8 mouse cellular contexts compared by ENCODE assay signal in the genomic region with DNA sequence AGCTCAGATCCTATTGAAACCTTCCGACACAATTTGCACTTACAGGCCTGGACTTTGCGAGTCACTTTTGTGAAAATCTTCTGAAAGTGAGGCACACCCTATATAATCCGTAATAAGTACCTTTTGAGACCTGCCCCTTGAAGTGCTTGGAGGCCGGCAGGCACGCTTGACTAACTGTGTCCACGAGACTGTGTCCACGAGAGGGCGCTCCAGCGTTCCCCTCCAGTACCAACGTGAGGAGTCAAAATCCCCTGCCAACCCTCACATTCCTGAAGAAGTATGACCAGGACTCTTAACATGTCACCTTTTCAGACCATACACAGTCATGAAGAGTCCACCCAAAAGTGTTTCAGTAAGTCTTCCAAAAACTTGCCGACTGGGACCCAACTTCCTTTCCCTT. TPM values are rescaled to one million over a fixed set of nuclear protein-coding genes. Genes with fewer than 3 reads are reported as not detected.
DNase-seq lines count a peak whose midpoint lies in the region; ATAC-seq and TF ChIP-seq lines count a peak whose summit lies in the region.

No protein-coding gene starts in this region.

- no peaks in the 10 kb centered on the region for H3K36me3 ChIP-seq in hindbrain, postnatal 0 days (ENCODE audit: insufficient read depth, low read length)

- no peak overlapping the region for H3K27ac ChIP-seq in hindbrain, postnatal 0 days

- TF ChIP-seq CTCF in hindbrain, postnatal 0 days (IDR thresholded peaks at IDR 0.05; ENCODE audit: low read depth) = peak; percentile 94

- no peak overlapping the region for H3K4me3 ChIP-seq in hindbrain, postnatal 0 days (ENCODE audit: low read length)

- no peaks in the 10 kb centered on the region for H3K9me3 ChIP-seq in hindbrain, postnatal 0 days (ENCODE audit: low read length)

- WGBS in hindbrain, postnatal 0 days = under 1% methylated on average over 11 of the region's 11 CpGs

- H3K27me3 ChIP-seq in hindbrain, postnatal 0 days (ENCODE audit: insufficient read depth, low read length) = no peaks in the 10 kb centered on the region

- peak overlapping the region; percentile 93 for H3K4me2 ChIP-seq in hindbrain, postnatal 0 days (ENCODE audit: low read depth, low read length)

- ATAC-seq in common myeloid progenitor, adult 5-6 weeks (replicated peaks; ENCODE audit: low read depth, poor library complexity, severe bottlenecking) = peak; percentile 67
- no peak for ATAC-seq in hindbrain, postnatal 0 days
- ATAC-seq in megakaryocyte progenitor cell, adult 5-6 weeks (replicated peaks; ENCODE audit: poor library complexity) = peak; percentile 76

- H3K9ac ChIP-seq in hindbrain, postnatal 0 days (replicated peaks; ENCODE audit: low read length) = no peak overlapping the region

- 0 out of 2 replicates have a peak, but pooled peaks cover 2% of the 10 kb centered on the region for H3K4me1 ChIP-seq in hindbrain, postnatal 0 days (ENCODE audit: insufficient read depth, low read length)

- DNase-seq in adipocyte (ENCODE audit: low spot score) = peak; percentile 49
- DNase-seq in gastrocnemius, postnatal 10 days = peak; percentile 94
- DNase-seq in hindbrain, postnatal 0 days (ENCODE audit: low spot score) = peak; percentile 95
- DNase-seq in left cerebral cortex, adult 11 months (ENCODE audit: low spot score) = peak; percentile 76
- peak; percentile 98 for DNase-seq in right cerebral cortex, postnatal 14 days
- DNase-seq in urinary bladder, postnatal 4 days (ENCODE audit: low spot score in 2 of 2) = peak; percentile 71 to 89

RNA-seq across cellular contexts. Expression of gene Mtcl1, which starts 1.6 kb away (rescaled TPM):
- total RNA-seq in common myeloid progenitor, adult 5-6 weeks (2017) = not detected in 2 replicates
- total RNA-seq in gastrocnemius, postnatal 10 days (2021) = 10 to 100 TPM in 1 of 2 experiments, 1 to 10 TPM in 1; 9.3 to 13.1 TPM
- total RNA-seq in hindbrain, postnatal 0 days (2014; rRNA removed) = 27.0 and 29.1 TPM in 2 replicates
- 13.8 and 14.7 TPM in 2 replicates for polyA plus RNA-seq in hindbrain, postnatal 0 days (2015; fragmentation: Nextera tagmentation; extraction: Ambion mirVana)
- total RNA-seq in megakaryocyte progenitor cell, adult 5-6 weeks (2015) = not detected in 2 replicates
- total RNA-seq in megakaryocyte progenitor cell, adult 5-6 weeks (2017) = 0.14 TPM in 1 of 2 replicates, not detected in the other

Comparison
In these comparisons a context has a peak if more than half of its experiments do, and no peak if none do; other contexts are left out.
1. RNA of gene Mtcl1, which starts 1.6 kb away (total RNA-seq): 27.0 to 29.1 TPM in hindbrain, postnatal 0 days and 9.3 to 13.1 TPM in gastrocnemius, postnatal 10 days; not detected in common myeloid progenitor, adult 5-6 weeks and 0.14 TPM in megakaryocyte progenitor cell, adult 5-6 weeks; every median in the first group is over 4 times any median in the second.
2. Peak in every context shown above with its lines, with median percentiles within 50 percentile points of each other: DNase-seq.